Mouse (Mus musculus) layer of hippocampus, adult 9-10 months (tissue): ENCODE results near the gene Prps2.
"Not testable (repeated sequence)": the region's sequence is repeated elsewhere in the genome, so short reads cannot be mapped to it uniquely, and the experiment has no call there.

Experiments
- DNase-seq: peaks from one replicate; pipeline ENCODE4 v3.0.0; 2022; ENCODE audit warnings: low spot score

Gene Prps2

GRCm38 (mm10) chrX:167323742-167324141 lies 58.8 kb downstream of the Prps2 start:
- DNase-seq: no peak

GRCm38 (mm10) chrX:167321233-167321806 lies 61.2 kb downstream of the Prps2 start:
- no peak for DNase-seq

- DNase-seq: no peak
Measured at GRCm38 (mm10) chrX:167318819-167319396, 63.6 kb downstream of the Prps2 start.

GRCm38 (mm10) chrX:167315766-167316165 lies 66.8 kb downstream of the Prps2 start:
- no peak for DNase-seq

GRCm38 (mm10) chrX:167315093-167315726 lies 67.3 kb downstream of the Prps2 start:
- no peak for DNase-seq

GRCm38 (mm10) chrX:167302061-167302460 lies 80.5 kb downstream of the Prps2 start:
- not testable (repeated sequence) for DNase-seq
